Mouse (Mus musculus): ENCODE data around the gene Ralgapa2. TPM values are rescaled to one million over a fixed set of nuclear protein-coding genes. Genes with fewer than 3 reads are reported as not detected.
"Not testable (repeated sequence)": the region's sequence is repeated elsewhere in the genome, so short reads cannot be mapped to it uniquely, and the experiment has no call there.

The Ralgapa2 gene
- polyA plus RNA-seq, 1 experiment from 2014 or later: 9.6 TPM

- H3K4me3 ChIP-seq (replicated peaks; ENCODE audit: low read length); H3K9me3 ChIP-seq (replicated peaks; ENCODE audit: control insufficient read depth, low read length): not testable (repeated sequence)
- WGBS: 70% methylated on average over 3 of the region's 3 CpGs
Measured at GRCm38 (mm10) chr2:146466811-146467210, 45.3 kb downstream of the Ralgapa2 start.

GRCm38 (mm10) chr2:146457494-146457893 is 54.6 kb downstream of the Ralgapa2 start:
- no peak for ATAC-seq (ENCODE audit: insufficient read depth, low FRiP score)
- Histone ChIP-seq H3K4me3 (replicated peaks; ENCODE audit: low read length) (no peak overlapping the region), H3K4me2 (ENCODE audit: low read depth, low read length) (no peak overlapping the region), H3K36me3 (ENCODE audit: control insufficient read depth, insufficient read depth, low read length) (no peaks in the 10 kb centered on the region), H3K9ac (ENCODE audit: low read length) (no peak overlapping the region), H3K27me3 (ENCODE audit: control insufficient read depth, insufficient read depth, low read length) (no peaks in the 10 kb centered on the region), H3K9me3 (replicated peaks; ENCODE audit: control insufficient read depth, low read length) (no peaks in the 10 kb centered on the region), H3K4me1 (ENCODE audit: control insufficient read depth, insufficient read depth, low read length) (no peaks in the 10 kb centered on the region), H3K27ac (ENCODE audit: low read length) (no peak overlapping the region)
- WGBS: 69% methylated on average over 2 of the region's 2 CpGs

More at GRCm38 (mm10) chr2:146466811-146467210, 45.3 kb downstream of the Ralgapa2 start:
- not testable (repeated sequence) for H3K4me2 ChIP-seq (ENCODE audit: low read depth, low read length); H3K27ac ChIP-seq (ENCODE audit: low read length); H3K36me3 ChIP-seq (ENCODE audit: control insufficient read depth, insufficient read depth, low read length); H3K9ac ChIP-seq (ENCODE audit: low read length); ATAC-seq (ENCODE audit: insufficient read depth, low FRiP score); H3K4me1 ChIP-seq (ENCODE audit: control insufficient read depth, insufficient read depth, low read length); H3K27me3 ChIP-seq (ENCODE audit: control insufficient read depth, insufficient read depth, low read length)

- Histone ChIP-seq H3K27me3 (ENCODE audit: control insufficient read depth, insufficient read depth, low read length) (no peaks in the 10 kb centered on the region), H3K9me3 (replicated peaks; ENCODE audit: control insufficient read depth, low read length) (no peaks in the 10 kb centered on the region), H3K4me1 (ENCODE audit: control insufficient read depth, insufficient read depth, low read length) (no peaks in the 10 kb centered on the region), H3K9ac (ENCODE audit: low read length) (no peak overlapping the region), H3K27ac (ENCODE audit: low read length) (no peak overlapping the region), H3K4me3 (replicated peaks; ENCODE audit: low read length) (no peak overlapping the region), H3K4me2 (ENCODE audit: low read depth, low read length) (no peak overlapping the region), H3K36me3 (ENCODE audit: control insufficient read depth, insufficient read depth, low read length) (no peaks in the 10 kb centered on the region)
- ATAC-seq (ENCODE audit: insufficient read depth, low FRiP score): no peak
- WGBS: 69% methylated on average over 7 of the region's 7 CpGs
Measured at GRCm38 (mm10) chr2:146456612-146457011, 55.5 kb downstream of the Ralgapa2 start.

- no peak overlapping the region for H3K4me2 ChIP-seq (ENCODE audit: low read depth, low read length)
- no peak overlapping the region for H3K27ac ChIP-seq (ENCODE audit: low read length)
- no peaks in the 10 kb centered on the region for H3K9me3 ChIP-seq (replicated peaks; ENCODE audit: control insufficient read depth, low read length)
- H3K9ac ChIP-seq (ENCODE audit: low read length): no peak overlapping the region
- H3K4me3 ChIP-seq (replicated peaks; ENCODE audit: low read length): no peak overlapping the region
- H3K4me1 ChIP-seq (ENCODE audit: control insufficient read depth, insufficient read depth, low read length): no peaks in the 10 kb centered on the region
- 85% methylated on average over 4 of the region's 4 CpGs for WGBS
- no peaks in the 10 kb centered on the region for H3K36me3 ChIP-seq (ENCODE audit: control insufficient read depth, insufficient read depth, low read length)
- H3K27me3 ChIP-seq (ENCODE audit: control insufficient read depth, insufficient read depth, low read length): no peaks in the 10 kb centered on the region
- no peak for ATAC-seq (ENCODE audit: insufficient read depth, low FRiP score)
Measured at GRCm38 (mm10) chr2:146456062-146456461, 56.1 kb downstream of the Ralgapa2 start.

GRCm38 (mm10) chr2:146444009-146444408 is 68.1 kb downstream of the Ralgapa2 start:
- Histone ChIP-seq H3K4me1 (ENCODE audit: control insufficient read depth, insufficient read depth, low read length) (no peaks in the 10 kb centered on the region), H3K36me3 (ENCODE audit: control insufficient read depth, insufficient read depth, low read length) (no peaks in the 10 kb centered on the region), H3K4me3 (replicated peaks; ENCODE audit: low read length) (no peak overlapping the region), H3K27me3 (ENCODE audit: control insufficient read depth, insufficient read depth, low read length) (no peaks in the 10 kb centered on the region), H3K9me3 (replicated peaks; ENCODE audit: control insufficient read depth, low read length) (no peaks in the 10 kb centered on the region), H3K9ac (ENCODE audit: low read length) (no peak overlapping the region), H3K4me2 (ENCODE audit: low read depth, low read length) (no peak overlapping the region), H3K27ac (ENCODE audit: low read length) (no peak overlapping the region)
- ATAC-seq (ENCODE audit: insufficient read depth, low FRiP score): no peak
- 78% methylated on average over 3 of the region's 3 CpGs for WGBS

- Histone ChIP-seq H3K4me3 (replicated peaks; ENCODE audit: low read length) (no peak overlapping the region), H3K4me2 (ENCODE audit: low read depth, low read length) (no peak overlapping the region), H3K27ac (ENCODE audit: low read length) (no peak overlapping the region), H3K9ac (ENCODE audit: low read length) (no peak overlapping the region), H3K9me3 (replicated peaks; ENCODE audit: control insufficient read depth, low read length) (no peaks in the 10 kb centered on the region), H3K4me1 (ENCODE audit: control insufficient read depth, insufficient read depth, low read length) (no peaks in the 10 kb centered on the region), H3K27me3 (ENCODE audit: control insufficient read depth, insufficient read depth, low read length) (no peaks in the 10 kb centered on the region), H3K36me3 (ENCODE audit: control insufficient read depth, insufficient read depth, low read length) (no peaks in the 10 kb centered on the region)
- ATAC-seq (ENCODE audit: insufficient read depth, low FRiP score): no peak
- WGBS: 90% methylated on average over 9 of the region's 9 CpGs
Measured at GRCm38 (mm10) chr2:146443291-146443875, 68.8 kb downstream of the Ralgapa2 start.

GRCm38 (mm10) chr2:146441711-146442110 is 70.4 kb downstream of the Ralgapa2 start:
- Histone ChIP-seq H3K4me2 (ENCODE audit: low read depth, low read length) (no peak overlapping the region), H3K36me3 (ENCODE audit: control insufficient read depth, insufficient read depth, low read length) (no peaks in the 10 kb centered on the region), H3K27me3 (ENCODE audit: control insufficient read depth, insufficient read depth, low read length) (no peaks in the 10 kb centered on the region), H3K4me3 (replicated peaks; ENCODE audit: low read length) (no peak overlapping the region), H3K4me1 (ENCODE audit: control insufficient read depth, insufficient read depth, low read length) (no peaks in the 10 kb centered on the region), H3K9ac (ENCODE audit: low read length) (no peak overlapping the region), H3K9me3 (replicated peaks; ENCODE audit: control insufficient read depth, low read length) (no peaks in the 10 kb centered on the region), H3K27ac (ENCODE audit: low read length) (no peak overlapping the region)
- ATAC-seq (ENCODE audit: insufficient read depth, low FRiP score): no peak
- 65% methylated on average over 4 of the region's 4 CpGs for WGBS

- H3K36me3 ChIP-seq (ENCODE audit: control insufficient read depth, insufficient read depth, low read length): no peaks in the 10 kb centered on the region
- WGBS: 87% methylated on average over 3 of the region's 3 CpGs
- H3K4me2 ChIP-seq (ENCODE audit: low read depth, low read length): no peak overlapping the region
- H3K27ac ChIP-seq (ENCODE audit: low read length): no peak overlapping the region
- no peak overlapping the region for H3K9ac ChIP-seq (ENCODE audit: low read length)
- no peaks in the 10 kb centered on the region for H3K27me3 ChIP-seq (ENCODE audit: control insufficient read depth, insufficient read depth, low read length)
- H3K4me1 ChIP-seq (ENCODE audit: control insufficient read depth, insufficient read depth, low read length): no peaks in the 10 kb centered on the region
- no peak for ATAC-seq (ENCODE audit: insufficient read depth, low FRiP score)
- H3K4me3 ChIP-seq (replicated peaks; ENCODE audit: low read length): no peak overlapping the region
- H3K9me3 ChIP-seq (replicated peaks; ENCODE audit: control insufficient read depth, low read length): no peaks in the 10 kb centered on the region
Measured at GRCm38 (mm10) chr2:146428751-146429150, 83.4 kb downstream of the Ralgapa2 start.

GRCm38 (mm10) chr2:146427380-146427779 is 84.8 kb downstream of the Ralgapa2 start:
- no peaks in the 10 kb centered on the region for H3K36me3 ChIP-seq (ENCODE audit: control insufficient read depth, insufficient read depth, low read length)
- no peak overlapping the region for H3K9ac ChIP-seq (ENCODE audit: low read length)
- H3K27me3 ChIP-seq (ENCODE audit: control insufficient read depth, insufficient read depth, low read length): no peaks in the 10 kb centered on the region
- no peak overlapping the region for H3K27ac ChIP-seq (ENCODE audit: low read length)
- H3K4me1 ChIP-seq (ENCODE audit: control insufficient read depth, insufficient read depth, low read length): no peaks in the 10 kb centered on the region
- no peaks in the 10 kb centered on the region for H3K9me3 ChIP-seq (replicated peaks; ENCODE audit: control insufficient read depth, low read length)
- WGBS: 91% methylated on average over 3 of the region's 3 CpGs
- no peak overlapping the region for H3K4me3 ChIP-seq (replicated peaks; ENCODE audit: low read length)
- H3K4me2 ChIP-seq (ENCODE audit: low read depth, low read length): no peak overlapping the region
- no peak for ATAC-seq (ENCODE audit: insufficient read depth, low FRiP score)
